Mouse (Mus musculus): Measurements from ENCODE around the gene A3galt2.

Gene A3galt2

DNA sequence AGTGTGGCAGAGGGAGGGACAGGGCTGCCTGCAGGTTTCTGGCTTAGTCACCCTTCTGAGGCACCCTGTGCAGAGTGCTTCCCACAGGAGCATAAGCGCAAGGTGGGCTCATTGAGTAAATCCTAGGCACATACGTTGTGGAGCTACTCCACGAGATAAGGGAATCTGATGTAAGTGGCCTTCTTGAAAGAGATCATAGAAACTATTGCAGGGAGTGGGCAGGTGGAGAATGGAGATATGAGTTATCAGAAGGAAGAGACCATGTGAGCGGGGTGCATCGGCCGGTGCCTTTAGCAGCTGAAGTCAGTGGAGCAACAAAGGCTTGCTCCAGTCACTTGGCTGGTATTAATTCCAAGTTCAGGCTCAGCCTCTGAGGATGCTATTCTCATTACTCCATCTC, 4.9 kb downstream of the A3galt2 start:
- no peak for DNase-seq

DNA sequence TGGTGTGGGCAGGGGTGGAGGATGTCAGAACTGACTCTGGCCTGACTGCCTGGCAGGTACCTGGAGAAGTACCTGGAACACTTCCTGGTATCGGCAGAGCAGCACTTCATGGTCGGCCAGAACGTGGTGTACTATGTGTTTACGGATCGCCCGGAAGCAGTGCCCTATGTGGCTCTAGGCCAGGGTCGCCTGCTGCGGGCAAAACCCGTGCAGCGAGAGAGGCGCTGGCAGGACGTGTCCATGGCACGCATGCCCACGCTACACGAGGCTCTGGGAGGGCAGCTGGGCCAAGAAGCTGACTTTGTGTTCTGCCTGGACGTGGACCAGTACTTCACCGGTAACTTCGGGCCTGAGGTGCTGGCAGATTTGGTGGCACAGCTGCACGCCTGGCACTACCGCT, 11.8 kb downstream of the A3galt2 start:
- no peak for DNase-seq

DNA sequence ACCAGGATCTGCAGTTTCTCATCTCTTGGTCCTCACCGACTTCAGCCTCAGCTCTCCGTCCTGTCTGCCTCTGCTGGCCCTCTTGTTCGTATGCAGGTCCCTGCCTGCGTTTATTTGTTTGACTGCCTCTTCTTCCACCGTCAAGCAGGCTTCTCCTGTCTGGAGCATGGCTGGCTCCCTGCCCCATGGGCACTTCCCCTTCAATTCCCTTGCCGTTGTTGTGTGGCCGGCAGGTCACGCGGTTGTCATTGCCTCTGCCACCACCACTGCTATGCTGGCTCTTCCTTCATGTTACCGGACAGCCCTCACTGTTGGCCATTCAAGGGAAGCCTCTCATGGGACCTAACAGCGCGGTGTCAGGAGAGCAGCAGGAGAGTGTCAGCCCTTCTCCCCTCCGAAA, 13.0 kb downstream of the A3galt2 start:
- DNase-seq = no peak

DNA sequence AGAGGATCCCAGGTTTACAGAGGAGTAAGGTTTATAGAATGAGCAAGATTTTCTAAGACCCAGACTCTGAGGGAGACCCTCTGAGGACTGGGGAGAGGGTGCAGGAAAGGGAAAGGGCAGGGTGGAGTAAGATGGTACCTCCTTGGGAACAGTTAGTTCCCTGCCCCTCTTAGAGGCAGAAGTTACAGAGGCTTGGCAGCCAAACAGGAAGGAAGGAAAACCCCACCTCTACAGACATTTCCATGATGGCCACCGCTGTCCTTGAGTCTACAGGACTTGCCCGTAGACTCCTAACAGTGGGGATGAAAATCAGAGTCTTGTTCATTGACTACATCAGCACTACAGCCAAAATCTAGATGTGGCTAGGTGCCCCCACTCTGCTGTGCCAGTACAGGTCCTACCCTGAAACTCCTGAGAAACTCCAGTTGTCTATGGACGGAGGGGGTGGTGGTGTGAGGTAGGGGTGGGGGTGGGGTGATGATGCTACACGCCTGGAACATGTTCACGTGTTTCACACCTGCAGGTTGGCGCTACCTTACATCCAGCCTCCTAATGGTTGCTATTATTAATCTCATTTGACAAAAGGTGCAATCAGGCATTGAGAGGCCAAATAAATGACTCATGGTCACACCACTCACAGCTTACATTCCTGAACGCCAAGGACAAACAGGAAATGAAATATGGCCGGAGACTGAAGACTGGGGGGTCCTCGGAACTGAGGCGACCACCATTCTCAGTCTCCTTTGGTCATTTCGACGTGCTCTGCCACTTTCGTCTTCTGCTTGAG, 14.6 kb downstream of the A3galt2 start:
- no peak for DNase-seq

DNA sequence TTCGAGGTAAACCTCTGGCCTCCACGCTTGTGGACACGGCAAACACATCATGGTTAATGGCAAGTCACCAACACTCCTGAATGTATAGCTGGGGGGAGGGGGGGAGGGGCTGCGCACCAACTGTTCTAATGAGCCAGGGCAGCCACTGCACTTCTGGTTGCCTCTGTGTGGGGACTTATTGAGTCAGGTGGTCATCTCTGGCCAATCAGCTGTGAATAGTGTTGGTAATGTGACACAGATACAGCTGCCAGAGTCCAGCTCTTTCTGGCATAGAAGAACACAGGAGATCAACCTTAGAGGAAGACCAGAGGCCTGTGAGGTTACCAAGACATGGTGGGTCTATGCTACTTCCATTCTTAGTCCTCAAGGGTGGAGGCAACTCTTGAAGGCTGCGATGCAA, 15.5 kb downstream of the A3galt2 start:
- DNase-seq = no peak

DNA sequence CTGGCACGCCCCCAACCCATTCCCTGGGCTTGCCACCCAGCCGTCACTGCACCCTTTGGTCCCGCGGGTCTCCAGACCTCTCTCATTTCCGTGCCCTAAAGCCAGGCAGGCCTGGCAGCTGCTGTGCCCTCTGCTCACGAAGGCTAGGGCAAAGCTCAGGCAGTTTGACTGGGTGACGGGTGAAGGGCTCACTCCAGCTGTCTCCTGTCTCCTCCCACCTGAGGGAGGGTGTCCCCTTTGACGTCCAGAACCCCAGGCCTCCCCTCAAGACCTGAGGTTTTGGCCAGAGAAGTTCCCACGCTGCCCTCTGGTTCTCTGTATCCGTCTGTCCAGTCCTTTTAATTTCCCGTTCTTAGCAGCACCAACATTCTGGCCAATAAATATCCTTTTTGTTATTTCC, 18.7 kb downstream of the A3galt2 start:
- DNase-seq = no peak

DNA sequence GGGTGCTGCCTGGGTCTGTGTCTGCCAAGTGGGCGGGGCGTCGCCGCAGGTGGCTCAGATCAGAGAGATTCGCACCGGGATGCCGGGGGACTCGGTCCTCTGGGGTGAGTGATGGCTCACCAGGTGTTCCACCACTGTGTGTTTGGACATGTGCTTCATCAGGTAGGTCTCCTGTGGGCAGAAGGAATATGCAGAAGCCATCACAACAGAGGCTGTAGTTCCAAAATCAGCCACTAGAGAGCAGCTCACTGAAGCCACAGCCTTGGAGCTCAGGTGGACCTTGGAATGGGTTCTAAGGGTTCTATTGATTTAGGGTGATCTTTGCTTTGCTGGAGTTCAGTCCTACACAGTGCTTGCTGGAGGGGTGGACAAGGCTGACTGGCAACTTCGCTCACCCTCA, 19.3 kb downstream of the A3galt2 start:
- DNase-seq = no peak

DNA sequence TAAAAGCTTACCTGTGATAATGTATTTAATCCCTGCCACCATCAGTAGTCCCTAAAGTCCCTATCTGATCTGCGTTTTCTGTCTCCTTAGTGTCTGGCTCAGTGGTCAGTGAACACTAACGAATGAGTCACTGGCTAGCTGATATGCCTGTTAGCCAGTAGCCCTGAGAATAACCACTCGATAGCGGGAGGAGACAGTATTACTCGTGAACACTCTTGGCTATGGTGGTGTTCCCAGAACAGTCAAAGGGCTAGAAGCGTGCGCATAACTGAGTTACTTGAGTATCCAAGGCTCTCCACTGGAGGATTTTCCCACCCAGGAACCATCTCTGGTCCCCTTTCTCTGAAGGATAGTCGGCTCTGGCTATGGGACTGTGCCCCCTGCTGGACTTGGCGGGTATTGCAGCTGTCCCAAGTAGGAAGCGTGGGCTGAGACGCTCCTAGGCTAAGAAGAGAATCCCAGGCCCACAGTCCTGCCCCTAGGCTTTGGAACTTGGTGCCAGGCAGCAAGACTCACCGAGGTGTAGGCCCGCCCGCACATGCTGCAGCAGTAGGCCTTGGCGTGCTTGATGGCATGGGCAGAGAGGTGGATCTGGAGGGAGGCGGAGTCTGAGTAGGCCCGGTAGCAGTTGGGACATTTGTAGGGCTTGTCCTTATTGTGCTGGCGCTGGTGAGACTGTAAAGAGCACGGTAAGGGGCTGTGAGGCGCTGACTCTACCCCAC, 21.6 kb downstream of the A3galt2 start:
- peak; percentile 64 for DNase-seq

DNA sequence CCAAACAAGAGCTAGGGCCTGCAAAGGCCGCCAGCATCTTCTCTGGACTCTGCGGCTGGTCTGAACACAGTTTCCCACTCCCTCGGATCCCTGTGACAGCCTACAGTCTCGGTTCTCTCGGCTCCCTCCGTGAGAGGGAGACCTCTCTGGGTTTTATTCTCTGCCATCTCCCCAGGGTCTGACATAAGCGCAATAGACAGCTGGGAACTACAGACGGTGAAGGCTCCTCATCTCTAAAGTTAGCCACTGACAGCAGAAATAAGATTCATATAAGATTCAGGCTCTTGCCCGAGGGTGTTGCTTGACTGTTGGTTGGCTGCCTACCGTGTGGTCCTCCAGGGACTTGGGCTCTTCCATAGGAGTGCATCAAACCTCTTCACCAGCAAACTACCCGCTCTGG, 22.4 kb downstream of the A3galt2 start:
- DNase-seq = no peak

DNA sequence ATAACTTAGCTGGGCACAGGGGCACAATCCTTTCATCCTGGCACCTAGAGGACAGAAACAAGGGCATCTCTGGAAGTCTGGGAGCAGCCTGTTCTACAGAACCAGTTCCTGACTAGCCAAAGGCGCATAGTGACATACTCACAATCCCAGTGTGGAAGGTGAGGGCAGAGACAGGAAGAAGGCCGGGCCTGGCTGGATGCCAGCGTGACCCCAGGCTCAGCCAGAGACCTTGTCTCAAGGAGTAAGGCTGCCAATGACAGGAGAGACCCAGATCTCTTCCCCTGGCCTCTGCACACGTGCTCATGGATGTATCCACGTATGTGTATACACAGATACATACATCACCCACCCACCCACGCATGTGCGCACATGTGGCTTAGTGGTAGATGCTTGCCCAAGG, 26.9 kb downstream of the A3galt2 start:
- no peak for DNase-seq

DNA sequence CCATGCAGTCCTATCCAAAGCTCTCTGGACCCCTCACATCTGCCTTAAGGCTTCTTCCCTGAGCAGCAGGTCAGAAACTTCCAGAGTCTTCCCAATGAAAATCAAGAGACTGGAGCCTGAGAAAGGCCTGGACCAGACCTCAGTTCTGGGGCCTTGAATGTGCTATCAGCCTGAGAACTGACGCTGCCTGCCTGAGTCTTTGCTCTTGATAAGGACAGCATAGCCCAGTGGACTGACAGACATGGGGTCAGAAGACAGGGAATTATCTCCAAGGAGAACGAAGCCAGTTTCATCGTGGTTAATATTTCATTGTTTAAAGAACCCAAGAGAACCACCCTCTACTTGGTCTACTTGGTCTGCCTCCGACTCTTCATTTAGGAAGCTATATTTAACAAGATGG, 27.5 kb downstream of the A3galt2 start:
- no peak for DNase-seq

DNA sequence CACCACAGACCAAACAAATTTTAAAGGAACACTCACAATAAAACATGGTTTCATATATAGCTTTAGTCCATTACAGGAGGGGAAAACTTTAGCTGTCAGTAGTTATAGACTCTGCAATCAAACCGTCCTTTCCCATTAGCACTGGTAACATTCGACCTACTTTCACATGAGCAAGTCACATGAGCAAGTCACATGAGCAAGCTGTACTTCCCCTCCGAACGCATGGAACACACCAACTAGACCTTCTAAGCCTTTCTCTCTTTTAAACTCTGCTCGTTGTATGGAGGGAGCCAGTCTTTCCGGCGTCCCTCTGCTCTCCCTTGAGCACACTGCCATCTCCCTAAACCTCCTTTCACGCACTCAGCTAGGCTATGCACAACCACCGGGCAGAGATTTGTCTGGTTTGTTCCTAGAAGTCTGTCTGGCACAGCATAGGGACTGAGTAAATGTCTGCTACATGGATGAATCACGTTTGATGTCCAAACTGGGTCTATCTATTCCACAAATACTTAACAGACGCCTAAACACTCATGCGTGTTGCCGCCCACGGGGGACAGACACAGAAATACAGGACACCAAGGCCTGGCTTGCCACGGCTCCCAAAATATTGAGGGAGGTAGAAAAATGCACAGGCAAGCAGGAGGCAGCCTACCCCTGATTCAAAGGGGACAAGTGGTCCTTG, 29.9 kb downstream of the A3galt2 start:
- DNase-seq = no peak

DNA sequence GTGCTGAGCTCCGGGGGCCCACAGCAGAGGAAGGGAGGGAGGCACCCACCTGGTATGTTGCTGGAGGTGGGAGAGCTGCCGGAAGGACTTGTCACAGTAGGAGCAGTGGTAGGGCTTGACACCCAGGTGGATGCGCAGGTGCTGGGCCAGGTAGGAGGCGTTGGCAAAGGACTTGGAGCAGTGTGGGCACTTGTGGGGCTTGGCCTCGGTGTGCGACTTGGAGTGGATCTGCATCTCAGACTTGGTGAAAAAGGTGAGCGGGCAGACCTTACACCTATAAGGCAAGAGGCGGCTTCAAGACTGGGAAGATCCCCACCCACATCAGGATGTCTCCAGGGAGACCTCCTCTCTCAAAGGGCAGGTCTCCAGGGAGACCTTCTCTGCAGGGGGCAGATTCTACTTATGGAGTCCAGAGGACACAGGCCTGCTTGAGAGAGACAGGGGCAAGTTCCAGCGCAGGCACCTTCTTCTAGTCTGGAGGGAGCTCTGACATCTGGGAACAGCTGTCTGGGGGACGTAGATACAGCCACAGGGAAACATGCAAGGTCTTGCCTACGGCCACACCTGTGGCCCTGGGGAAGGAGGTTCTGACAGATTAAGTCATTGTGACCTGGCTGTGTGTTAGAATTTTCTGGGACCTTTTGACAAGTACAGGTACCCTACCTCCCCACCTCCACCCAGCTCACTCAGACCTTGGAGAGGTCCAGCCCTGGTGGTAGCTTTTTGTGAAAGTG, 30.9 kb downstream of the A3galt2 start:
- no peak for DNase-seq

DNA sequence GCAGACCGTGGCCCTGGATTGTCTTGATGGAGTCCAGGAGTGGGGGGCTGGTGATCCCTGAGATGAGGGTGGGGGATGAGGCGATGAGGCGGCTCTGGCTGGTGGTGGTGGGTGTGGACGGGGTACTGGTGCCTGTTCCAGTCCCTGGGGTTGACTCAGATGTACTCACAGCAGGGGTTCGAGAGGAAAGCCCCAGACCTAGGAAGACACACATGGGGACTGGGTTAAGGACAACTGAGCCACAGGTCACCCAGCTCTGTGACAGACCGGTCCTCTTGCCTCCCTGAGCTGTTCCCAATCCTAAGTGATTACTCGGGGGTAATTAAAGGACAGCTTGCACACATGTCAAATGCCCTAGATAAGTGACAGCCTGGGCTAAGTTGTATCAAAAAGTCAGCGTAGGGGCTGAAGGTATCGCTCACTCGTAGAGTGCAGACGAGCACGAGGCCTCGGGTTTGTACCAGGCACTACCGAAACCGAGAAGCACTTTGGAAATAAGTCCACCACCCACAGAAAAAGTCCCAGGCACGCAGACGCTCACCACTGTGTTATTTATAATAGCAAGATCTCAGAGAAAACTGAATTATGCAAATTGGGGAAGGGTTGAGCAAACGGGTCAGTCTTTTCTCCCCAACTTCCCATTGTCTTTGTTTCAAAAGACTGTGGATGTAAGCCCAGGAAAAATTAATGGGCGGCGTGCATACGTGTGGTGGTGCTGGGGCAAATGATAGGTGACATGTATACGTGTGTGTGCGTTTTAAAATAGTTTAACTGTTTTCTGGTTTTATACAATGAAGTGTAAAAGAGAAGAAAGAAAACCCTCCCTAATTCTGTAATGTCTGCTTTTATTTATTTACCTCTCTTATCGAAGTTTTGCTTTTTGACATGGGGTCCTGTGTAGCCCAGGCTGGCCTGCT, 32.1 kb downstream of the A3galt2 start:
- no peak for DNase-seq

DNA sequence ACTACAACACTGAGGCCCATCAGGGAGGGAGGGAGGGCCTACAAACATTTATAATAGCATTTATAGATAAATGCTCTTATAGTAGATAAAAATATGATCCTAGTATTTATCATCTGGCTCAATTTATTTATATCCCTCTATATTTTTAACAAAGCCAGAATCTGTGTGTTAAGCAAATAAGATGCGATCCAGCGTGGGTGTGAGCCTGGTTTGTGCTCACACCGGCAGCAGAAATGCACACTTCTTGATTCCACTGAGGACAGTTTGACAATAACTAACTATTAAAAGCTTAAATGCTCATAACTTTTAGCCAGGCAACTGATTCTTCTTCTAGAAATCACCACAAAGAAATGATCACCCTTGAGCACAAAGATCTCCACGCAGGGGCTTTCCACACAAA, 32.9 kb downstream of the A3galt2 start:
- no peak for DNase-seq

DNA sequence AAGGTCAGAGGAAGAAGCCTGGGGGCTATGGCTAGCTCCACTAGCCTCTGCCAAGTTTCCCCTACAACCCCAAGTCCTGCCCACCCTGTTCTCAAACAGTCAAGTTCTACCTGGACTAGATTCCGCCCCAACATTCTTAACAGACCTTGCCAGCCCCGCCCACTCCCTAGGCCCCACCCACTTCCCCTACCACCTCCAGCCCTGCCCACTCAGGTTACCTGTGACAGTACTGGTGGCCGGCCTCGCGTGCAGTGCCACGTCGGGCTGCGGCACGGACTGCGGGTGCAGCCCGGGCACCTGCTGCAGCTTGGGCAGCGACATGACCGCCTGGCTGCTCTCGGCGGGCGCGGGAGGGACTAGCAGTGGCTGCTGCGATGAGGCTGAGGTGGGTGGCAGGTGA, 34.5 kb downstream of the A3galt2 start:
- DNase-seq = no peak

DNA sequence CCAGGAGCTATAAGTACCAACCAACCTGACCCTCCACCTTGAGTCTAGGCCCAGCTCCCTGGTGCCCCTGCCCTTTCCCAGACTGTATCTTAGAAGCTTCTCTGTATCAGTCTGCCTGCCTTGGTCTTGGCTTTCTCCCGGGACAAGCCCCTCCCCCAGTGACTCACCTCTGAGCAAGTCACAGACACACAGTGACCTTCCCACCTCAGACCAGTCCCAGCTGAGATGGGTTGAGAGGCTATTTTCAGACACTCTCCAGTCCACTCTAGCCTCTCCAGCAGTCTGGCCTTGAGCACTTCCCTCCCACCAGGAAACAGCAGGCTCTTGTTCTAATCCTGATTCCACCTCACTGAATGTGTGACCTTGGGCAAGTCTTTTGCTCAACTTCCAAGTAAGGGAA, 38.5 kb downstream of the A3galt2 start:
- no peak for DNase-seq

DNA sequence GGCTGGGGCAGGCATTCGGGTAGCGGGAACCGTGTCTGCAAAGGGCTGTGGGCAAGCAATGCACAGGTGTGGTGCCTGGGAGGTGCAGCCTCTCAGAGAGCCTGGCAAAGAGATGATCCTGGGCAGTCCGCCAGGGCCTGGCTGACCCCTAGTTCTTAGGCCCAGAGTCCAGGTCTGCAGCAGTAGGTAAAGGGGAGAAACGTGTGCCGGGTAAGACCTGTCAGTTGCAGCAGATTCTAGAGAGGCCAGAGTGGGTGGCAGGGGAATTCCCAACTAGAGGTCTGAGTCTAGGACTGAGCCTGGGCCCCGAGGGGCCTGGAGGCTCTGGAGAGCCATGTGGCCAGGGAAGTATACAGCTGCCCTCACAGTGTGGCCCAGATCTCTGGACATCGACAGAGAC, 39.0 kb downstream of the A3galt2 start:
- no peak for DNase-seq

DNA sequence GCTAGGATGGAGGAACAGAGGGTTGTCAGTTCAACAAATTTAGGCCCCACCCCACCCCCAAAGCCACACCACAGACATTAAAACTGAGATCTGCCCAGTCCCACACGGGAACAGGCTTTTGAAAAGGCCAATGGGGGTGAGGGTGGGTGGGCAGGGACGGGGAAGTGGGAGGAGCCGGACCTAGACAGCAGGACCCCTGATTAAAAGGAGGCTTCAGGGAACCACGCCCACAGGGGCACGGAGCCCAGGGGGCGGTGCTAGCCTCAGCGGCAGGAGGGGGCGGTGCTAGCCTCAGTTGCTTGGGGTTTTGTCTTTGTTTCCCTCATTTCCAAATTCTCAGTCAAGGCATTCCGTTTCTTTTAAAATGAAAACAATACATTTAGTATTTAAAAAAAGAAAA, 40.4 kb downstream of the A3galt2 start:
- DNase-seq = no peak

DNA sequence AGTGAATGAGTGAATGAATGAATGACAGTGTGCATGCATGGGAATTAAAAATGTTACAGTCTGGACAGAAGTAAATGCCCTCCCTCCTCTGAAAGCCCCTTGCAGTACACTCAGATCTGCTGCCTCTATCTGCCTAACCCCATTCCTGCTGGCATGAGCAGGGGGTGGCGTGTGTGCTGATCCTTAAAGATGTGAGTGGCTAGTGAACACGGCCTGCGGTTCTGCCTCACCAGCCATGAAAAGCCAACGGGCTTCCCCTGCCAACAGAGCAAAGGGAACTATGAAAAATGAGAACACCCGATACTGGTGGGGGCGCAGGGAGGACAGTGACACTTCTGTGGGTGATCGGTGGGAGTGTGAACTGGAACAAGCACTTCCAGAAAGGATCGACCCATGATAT, 41.6 kb downstream of the A3galt2 start:
- no peak for DNase-seq

DNA sequence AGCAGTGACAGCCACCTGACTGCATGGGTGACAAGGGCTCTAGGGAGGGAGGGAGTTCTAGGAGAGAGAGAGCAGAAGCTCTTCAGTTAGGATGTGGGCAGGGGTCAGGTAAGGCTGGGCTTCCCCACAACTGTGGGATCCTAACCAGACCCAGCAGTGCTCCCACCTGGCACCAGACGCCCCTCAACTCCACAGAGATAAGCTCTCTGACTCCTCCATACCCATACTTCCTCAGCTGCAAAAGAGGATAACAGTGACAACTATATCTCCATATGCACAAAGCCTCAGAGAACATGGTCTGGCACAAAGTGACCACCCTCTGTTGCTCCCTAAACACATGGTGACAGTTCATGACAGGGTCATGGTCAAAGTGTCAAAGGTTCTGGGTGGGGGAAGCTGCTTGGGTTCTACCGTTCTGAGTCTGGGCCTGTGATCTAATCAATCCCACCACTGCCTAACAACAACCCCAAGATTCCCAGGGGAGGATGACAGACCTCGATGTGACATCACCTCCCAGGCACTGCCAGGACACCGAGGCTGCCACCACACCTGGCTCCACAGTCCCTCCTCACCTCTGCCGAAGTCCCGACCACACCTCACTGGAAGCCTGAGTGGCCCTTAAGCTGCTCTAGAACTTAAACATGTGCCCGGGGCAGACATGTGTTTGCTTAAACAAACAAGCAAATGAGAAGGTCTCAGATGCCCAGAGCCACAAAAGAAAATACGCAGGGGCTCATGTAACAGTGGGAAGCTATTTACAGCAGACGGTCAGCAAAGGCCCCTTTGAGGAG, 46.7 kb downstream of the A3galt2 start:
- DNase-seq = no peak
